Mouse (Mus musculus): ENCODE results near the gene Ovol1. TPM values are rescaled to one million over a fixed set of nuclear protein-coding genes. Genes with fewer than 3 reads are reported as not detected.

Gene Ovol1
- polyA plus RNA-seq, 1 experiment from 2014 or later = not detected

GRCm38 (mm10) chr19:5544031-5544430 lies 16.4 kb downstream of the Ovol1 start:
- no peaks in the 10 kb centered on the region for H3K36me3 ChIP-seq
- H3K9ac ChIP-seq = no peak overlapping the region
- ATAC-seq (ENCODE audit: low FRiP score) = no peak

GRCm38 (mm10) chr19:5543362-5543761 lies 17.1 kb downstream of the Ovol1 start:
- H3K36me3 ChIP-seq = no peaks in the 10 kb centered on the region
- no peak overlapping the region for H3K4me2 ChIP-seq
- peaks cover 26% of the 10 kb centered on the region; the same call in 1 of the 2 replicates for H3K27me3 ChIP-seq
- WGBS = 90% methylated on average over 9 of the region's 9 CpGs
- no peaks in the 10 kb centered on the region for H3K4me1 ChIP-seq (replicated peaks)
- H3K9ac ChIP-seq = no peak overlapping the region
- no peak for ATAC-seq (ENCODE audit: low FRiP score)
- H3K27ac ChIP-seq = no peak overlapping the region
- no peaks in the 10 kb centered on the region for H3K9me3 ChIP-seq
- no peak overlapping the region for H3K4me3 ChIP-seq

More at GRCm38 (mm10) chr19:5544031-5544430, 16.4 kb downstream of the Ovol1 start:
- Histone ChIP-seq H3K27me3 (peaks cover 20% of the 10 kb centered on the region; the same call in 1 of the 2 replicates), H3K4me1 (replicated peaks) (no peaks in the 10 kb centered on the region), H3K4me3 (no peak overlapping the region), H3K27ac (no peak overlapping the region), H3K9me3 (no peaks in the 10 kb centered on the region), H3K4me2 (no peak overlapping the region)
- WGBS = 55% methylated on average over 11 of the region's 11 CpGs

- no peak overlapping the region for H3K4me2 ChIP-seq
- no peaks in the 10 kb centered on the region for H3K4me1 ChIP-seq (replicated peaks)
- WGBS = 81% methylated on average over 8 of the region's 8 CpGs
- no peaks in the 10 kb centered on the region for H3K9me3 ChIP-seq
- H3K36me3 ChIP-seq = 0 out of 2 replicates have a peak, but pooled peaks cover 4% of the 10 kb centered on the region
- peaks cover 49% of the 10 kb centered on the region for H3K27me3 ChIP-seq
- H3K9ac ChIP-seq = no peak overlapping the region
- H3K27ac ChIP-seq = no peak overlapping the region
- no peak overlapping the region for H3K4me3 ChIP-seq
- no peak for ATAC-seq (ENCODE audit: low FRiP score)
Observed at GRCm38 (mm10) chr19:5538786-5539185, 21.7 kb downstream of the Ovol1 start.

GRCm38 (mm10) chr19:5532520-5532919 lies 27.9 kb downstream of the Ovol1 start:
- Histone ChIP-seq H3K27me3 (peaks cover 65% of the 10 kb centered on the region), H3K27ac (no peak overlapping the region), H3K4me1 (replicated peaks) (peaks cover 17% of the 10 kb centered on the region), H3K9me3 (no peaks in the 10 kb centered on the region), H3K9ac (no peak overlapping the region), H3K36me3 (0 out of 2 replicates have a peak, but pooled peaks cover 4% of the 10 kb centered on the region), H3K4me3 (no peak overlapping the region), H3K4me2 (no peak overlapping the region)
- no peak for ATAC-seq (ENCODE audit: low FRiP score)
- WGBS = 69% methylated on average over 8 of the region's 8 CpGs

- peaks cover 56% of the 10 kb centered on the region for H3K27me3 ChIP-seq
- H3K27ac ChIP-seq = no peak overlapping the region
- no peak overlapping the region for H3K9ac ChIP-seq
- H3K4me3 ChIP-seq = no peak overlapping the region
- ATAC-seq (ENCODE audit: low FRiP score) = no peak
- H3K9me3 ChIP-seq = no peaks in the 10 kb centered on the region
- H3K4me1 ChIP-seq (replicated peaks) = peaks cover 17% of the 10 kb centered on the region
- no peak overlapping the region; the same call in 1 of the 2 replicates for H3K4me2 ChIP-seq
- 21% methylated on average over 7 of the region's 7 CpGs for WGBS
- H3K36me3 ChIP-seq = no peaks in the 10 kb centered on the region
Observed at GRCm38 (mm10) chr19:5530138-5530524, 30.3 kb downstream of the Ovol1 start.

GRCm38 (mm10) chr19:5529325-5530137 lies 30.9 kb downstream of the Ovol1 start:
- 12% methylated on average over 20 of the region's 20 CpGs for WGBS
- Histone ChIP-seq H3K9ac (no peak overlapping the region), H3K27me3 (peaks cover 51% of the 10 kb centered on the region), H3K36me3 (no peaks in the 10 kb centered on the region), H3K4me1 (replicated peaks) (peaks cover 17% of the 10 kb centered on the region), H3K27ac (no peak overlapping the region), H3K9me3 (no peaks in the 10 kb centered on the region), H3K4me3 (no peak overlapping the region), H3K4me2 (peak overlapping the region; percentile 32)
- ATAC-seq (ENCODE audit: low FRiP score) = peak; percentile 88

GRCm38 (mm10) chr19:5525204-5525603 lies 35.2 kb downstream of the Ovol1 start:
- Histone ChIP-seq H3K4me1 (replicated peaks) (peaks cover 13% of the 10 kb centered on the region), H3K4me2 (no peak overlapping the region), H3K36me3 (no peaks in the 10 kb centered on the region), H3K9ac (no peak overlapping the region), H3K4me3 (no peak overlapping the region), H3K9me3 (no peaks in the 10 kb centered on the region), H3K27ac (no peak overlapping the region), H3K27me3 (peaks cover 12% of the 10 kb centered on the region; the same call in 1 of the 2 replicates)
- no peak for ATAC-seq (ENCODE audit: low FRiP score)
- WGBS = 74% methylated on average over 5 of the region's 5 CpGs

GRCm38 (mm10) chr19:5518721-5519120 lies 41.7 kb downstream of the Ovol1 start:
- no peak overlapping the region for H3K27ac ChIP-seq
- no peak overlapping the region for H3K4me3 ChIP-seq
- no peak overlapping the region for H3K9ac ChIP-seq
- H3K4me1 ChIP-seq (replicated peaks) = no peaks in the 10 kb centered on the region; the same call in 1 of the 2 replicates
- H3K36me3 ChIP-seq = no peaks in the 10 kb centered on the region
- WGBS = 88% methylated on average over 3 of the region's 3 CpGs
- no peak overlapping the region for H3K4me2 ChIP-seq
- H3K9me3 ChIP-seq = no peaks in the 10 kb centered on the region
- ATAC-seq (ENCODE audit: low FRiP score) = no peak
- H3K27me3 ChIP-seq = no peaks in the 10 kb centered on the region

GRCm38 (mm10) chr19:5516906-5517505 lies 43.4 kb downstream of the Ovol1 start:
- 80% methylated on average over 8 of the region's 8 CpGs for WGBS
- Histone ChIP-seq H3K4me3 (no peak overlapping the region), H3K36me3 (no peaks in the 10 kb centered on the region), H3K4me2 (no peak overlapping the region), H3K27ac (no peak overlapping the region), H3K9ac (no peak overlapping the region), H3K4me1 (replicated peaks) (peaks cover 7% of the 10 kb centered on the region), H3K27me3 (no peaks in the 10 kb centered on the region), H3K9me3 (no peaks in the 10 kb centered on the region)
- ATAC-seq (ENCODE audit: low FRiP score) = no peak

- Histone ChIP-seq H3K9ac (no peak overlapping the region), H3K4me1 (replicated peaks) (peaks cover 16% of the 10 kb centered on the region), H3K4me3 (no peak overlapping the region), H3K9me3 (no peaks in the 10 kb centered on the region), H3K27ac (no peak overlapping the region), H3K4me2 (no peak overlapping the region), H3K27me3 (no peaks in the 10 kb centered on the region), H3K36me3 (no peaks in the 10 kb centered on the region)
- 72% methylated on average over 7 of the region's 7 CpGs for WGBS
- no peak for ATAC-seq (ENCODE audit: low FRiP score)
Observed at GRCm38 (mm10) chr19:5515840-5516777, 44.3 kb downstream of the Ovol1 start.

- no peak for ATAC-seq (ENCODE audit: low FRiP score)
- no peaks in the 10 kb centered on the region for H3K36me3 ChIP-seq
- H3K9me3 ChIP-seq = no peaks in the 10 kb centered on the region
- H3K27ac ChIP-seq = no peak overlapping the region
- no peak overlapping the region for H3K4me3 ChIP-seq
- peaks cover 32% of the 10 kb centered on the region for H3K4me1 ChIP-seq (replicated peaks)
- H3K27me3 ChIP-seq = no peaks in the 10 kb centered on the region
- no peak overlapping the region for H3K4me2 ChIP-seq
- no peak overlapping the region for H3K9ac ChIP-seq
- 86% methylated on average over 3 of the region's 3 CpGs for WGBS
Observed at GRCm38 (mm10) chr19:5513005-5513349, 47.5 kb downstream of the Ovol1 start.

Data from hindbrain, embryonic 13.5 days (tissue).